Mouse (Mus musculus): ENCODE data around the gene Nfkbia. TPM values are rescaled to one million over a fixed set of nuclear protein-coding genes. Genes with fewer than 3 reads are reported as not detected.

Nfkbia gene
- total RNA-seq, 2 experiments from 2014 or later = 17.8 to 20.8 TPM

DNA sequence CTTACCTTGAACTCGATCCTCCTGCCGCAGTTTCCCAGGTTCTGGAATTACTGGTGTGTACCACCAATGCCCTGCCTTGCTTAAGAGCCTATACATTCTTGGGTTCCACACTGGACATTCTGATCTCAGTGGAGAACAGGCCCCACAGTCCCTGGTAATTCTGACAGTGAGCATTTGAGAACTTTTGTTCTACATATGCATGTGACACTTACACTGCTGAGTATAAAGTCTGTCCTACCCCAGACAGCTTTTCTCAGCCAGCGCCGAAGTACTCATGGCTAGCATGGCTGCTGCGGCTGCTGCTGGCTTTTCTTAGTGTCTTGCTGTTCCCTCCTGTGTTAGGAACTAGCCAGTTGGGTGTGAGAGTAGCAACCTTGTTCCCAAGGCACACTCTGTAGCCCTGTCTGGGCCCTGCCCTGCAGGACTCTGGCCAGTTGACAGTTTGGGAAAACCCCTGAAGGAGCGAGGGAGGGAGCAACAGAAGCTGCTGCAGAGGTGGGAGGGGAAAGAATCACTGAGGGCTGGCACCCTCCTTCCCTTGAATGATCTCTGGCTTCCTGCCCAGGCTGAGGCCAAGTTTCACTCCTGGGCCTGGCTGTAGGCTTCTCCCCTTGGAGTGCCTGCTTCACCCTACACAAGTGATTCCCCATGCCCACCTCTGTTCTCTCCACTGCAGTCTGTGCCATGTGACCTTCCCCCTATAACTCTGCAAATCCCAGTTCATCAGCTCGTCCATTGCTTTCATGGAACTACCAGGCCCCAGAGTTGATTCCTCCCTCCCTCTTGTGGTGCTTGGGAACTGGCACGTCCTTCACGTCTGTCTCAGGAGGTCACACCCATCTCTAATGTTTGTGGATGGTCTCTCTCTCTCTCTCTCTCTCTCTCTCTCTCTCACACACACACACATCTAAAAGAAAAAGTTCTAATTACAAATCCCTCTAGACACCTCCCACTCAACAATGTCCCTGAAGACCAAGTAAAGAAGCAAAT, 49.3 kb downstream of the Nfkbia start:
- peak; percentile 83 for DNase-seq

- DNase-seq = no peak
These were observed 50.2 kb downstream of the Nfkbia start for GRCm38 (mm10) chr12:55442245-55442644.

- no peak for DNase-seq
These were observed 52.0 kb downstream of the Nfkbia start for GRCm38 (mm10) chr12:55440416-55440815.

Other genes with a start within 250 kb of the Nfkbia start
- gene 1110008L16Rik, start 193.1 kb downstream of the Nfkbia start, total RNA-seq (2021) = 1 to 10 TPM; 8.7 to 8.9 TPM
- 10 to 100 TPM; 10.1 to 10.3 TPM for gene Ppp2r3c, start 189.6 kb downstream of the Nfkbia start, total RNA-seq (2021)
- 100 to 1,000 TPM; 140 to 155 TPM for gene Psma6, start 108.4 kb downstream of the Nfkbia start, total RNA-seq (2021)
- under 1 TPM in 1 of 2 experiments, not detected in 1; 0.20 TPM for gene Aldoart2, start 72.6 kb upstream of the Nfkbia start, total RNA-seq (2021)
- not detected for gene Insm2, start 106.8 kb upstream of the Nfkbia start, total RNA-seq (2021)